Mouse (Mus musculus): ENCODE measurements around the gene Inip.

DNA sequence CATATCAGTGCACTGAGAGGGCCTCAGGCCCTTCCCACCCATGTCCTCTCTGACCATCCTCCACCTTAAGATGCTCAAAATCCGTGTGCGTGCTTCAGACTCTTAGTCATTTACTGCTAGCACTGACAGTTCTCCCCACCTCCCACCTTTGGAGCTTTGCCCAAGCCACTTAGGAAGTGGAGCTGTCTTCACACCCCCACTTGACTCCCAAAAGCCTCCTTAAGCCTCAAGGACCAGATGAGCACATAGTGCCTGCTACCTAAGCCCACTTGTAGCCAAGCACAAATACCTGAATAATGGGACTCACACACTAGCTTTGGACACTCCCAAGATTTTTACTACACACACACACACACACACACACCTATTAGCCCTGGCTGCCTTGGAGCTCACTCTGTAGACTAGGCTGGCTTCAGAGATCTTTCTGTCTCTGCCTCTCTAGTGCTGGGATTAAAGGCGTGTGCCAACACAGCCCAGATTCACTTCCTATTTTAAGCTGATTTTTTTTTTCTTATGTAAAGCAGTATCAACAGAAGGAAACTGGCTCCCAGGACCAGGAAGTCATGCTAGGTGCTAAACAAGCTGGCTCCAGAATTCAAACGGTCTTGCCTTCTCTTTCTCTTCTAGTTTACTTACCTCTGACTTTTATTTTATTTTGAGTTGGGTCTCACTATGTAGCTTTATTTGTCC is 13.9 kb upstream of the Inip start:
- TF ChIP-seq CTCF (IDR thresholded peaks at IDR 0.05; ENCODE audit: borderline replicate concordance, insufficient read depth, low read length) (no peak), POLR2A (IDR thresholded peaks at IDR 0.05; ENCODE audit: low read depth, low read length) (no peak)

Measured in embryonic fibroblast, embryonic 13.5 days (primary cell).